Mouse (Mus musculus) CH12.LX (cell line): Measurements from ENCODE around the gene Ywhag. TPM values are rescaled to one million over a fixed set of nuclear protein-coding genes. Genes with fewer than 3 reads are reported as not detected.

Source experiments
- DNase-seq: peaks from one replicate; pipeline ENCODE4 v3.0.0-alpha.2; 2013; ENCODE audit errors: extremely low read depth
- H3K27ac ChIP-seq: 2 replicates; pipeline ENCODE4 v1.5.1; 2012; ENCODE audit warnings: low read depth, mild to moderate bottlenecking, control low read depth, moderate library complexity; ENCODE audit not compliant: insufficient read depth
- H3K27me3 ChIP-seq: replicated peaks from 2 replicates; pipeline ENCODE3; 2012; ENCODE audit warnings: inconsistent platforms
- H3K36me3 ChIP-seq, 2 experiments: replicated peaks in 1 of 2; 2 replicates each; pipeline versions ENCODE3 to v1.6.1; 2012; ENCODE audit warnings: inconsistent platforms in 1 of 2, low read length in 1 of 2, mild to moderate bottlenecking in 1 of 2, mixed read lengths in 1 of 2, moderate library complexity in 1 of 2; ENCODE audit not compliant: control insufficient read depth in 1 of 2, insufficient read depth in 1 of 2
- H3K4me1 ChIP-seq, 2 experiments: 2 replicates each; pipeline ENCODE4 v1.6.1; 2012; ENCODE audit warnings: inconsistent platforms in 1 of 2, moderate library complexity in 1 of 2; ENCODE audit not compliant: insufficient read depth in 2 of 2, control insufficient read depth in 1 of 2
- H3K4me2 ChIP-seq: 2 replicates; pipeline ENCODE4 v1.6.1; 2012; ENCODE audit warnings: low read depth, mild to moderate bottlenecking, control low read depth; ENCODE audit not compliant: poor library complexity, insufficient read depth, severe bottlenecking
- H3K4me3 ChIP-seq, 3 experiments: fragments of 150-350 bp in 1 of 3; sonication (generic) in 1 of 3; replicated peaks in 1 of 3; 2 replicates each; pipeline versions ENCODE3 to v1.5.1; 2011 to 2012; ENCODE audit warnings: low read depth in 2 of 3, low read length in 2 of 3, mild to moderate bottlenecking in 2 of 3, moderate library complexity in 2 of 3, control low read depth in 1 of 3, improper control_type of control experiment in 1 of 3, inconsistent platforms in 1 of 3, mixed read lengths in 1 of 3; ENCODE audit not compliant: poor library complexity in 1 of 3
- H3K79me2 ChIP-seq: replicated peaks from 2 replicates; pipeline ENCODE4 v1.6.1; 2012; ENCODE audit warnings: mild to moderate bottlenecking, moderate library complexity; ENCODE audit not compliant: control insufficient read depth, poor library complexity, insufficient read depth, severe bottlenecking; ENCODE audit errors: extremely low read depth
- H3K9ac ChIP-seq: 2 replicates; pipeline ENCODE4 v1.6.1; 2012; ENCODE audit warnings: low read depth, mild to moderate bottlenecking, control low read depth, moderate library complexity; ENCODE audit not compliant: insufficient read depth
- H3K9me3 ChIP-seq: replicated peaks from 2 replicates; pipeline ENCODE3; 2012; ENCODE audit warnings: low read length, inconsistent platforms, mixed read lengths
- BHLHE40 ChIP-seq: IDR thresholded peaks from 2 replicates; pipeline ENCODE4 v1.6.1; 2011; ENCODE audit warnings: mild to moderate bottlenecking, low read depth, low read length, improper control_type of control experiment
- EP300 ChIP-seq: IDR thresholded peaks from 2 replicates; pipeline ENCODE4 v1.6.1; 2011; ENCODE audit warnings: low read length, improper control_type of control experiment
- GABPA ChIP-seq: IDR thresholded peaks from 2 replicates; pipeline ENCODE4 v1.6.1; 2012; ENCODE audit warnings: low read depth, low read length, improper control_type of control experiment, inconsistent platforms; ENCODE audit not compliant: insufficient replicate concordance
- HCFC1 ChIP-seq: IDR thresholded peaks from 2 replicates; pipeline ENCODE4 v1.6.1; 2012; ENCODE audit warnings: low read depth, mild to moderate bottlenecking, inconsistent platforms, low read length, improper control_type of control experiment
- IRF4 ChIP-seq: IDR thresholded peaks from 2 replicates; pipeline ENCODE4 v1.6.1; 2014; ENCODE audit warnings: low read depth, mild to moderate bottlenecking, inconsistent platforms, low read length, improper control_type of control experiment
- JUND ChIP-seq: conservative IDR thresholded peaks from 2 replicates; pipeline ENCODE4 v1.6.1; 2011; ENCODE audit warnings: low read depth, low read length, improper control_type of control experiment
- MAX ChIP-seq: IDR thresholded peaks from 2 replicates; pipeline ENCODE4 v1.6.1; 2011; ENCODE audit warnings: low read length, improper control_type of control experiment
- MAZ ChIP-seq: IDR thresholded peaks from 2 replicates; pipeline ENCODE4 v1.6.1; 2012; ENCODE audit warnings: low read depth, mild to moderate bottlenecking, inconsistent platforms, low read length, improper control_type of control experiment, moderate library complexity
- MEF2A ChIP-seq: IDR thresholded peaks from 2 replicates; pipeline ENCODE4 v1.6.1; 2014; ENCODE audit warnings: low read depth, mild to moderate bottlenecking, inconsistent platforms, low read length, improper control_type of control experiment, borderline replicate concordance
- MXI1 ChIP-seq: IDR thresholded peaks from 2 replicates; pipeline ENCODE4 v1.6.1; 2011; ENCODE audit warnings: mild to moderate bottlenecking, low read depth, low read length, improper control_type of control experiment
- NRF1 ChIP-seq: IDR thresholded peaks from 2 replicates; pipeline ENCODE4 v1.6.1; 2014; ENCODE audit warnings: low read depth, mild to moderate bottlenecking, inconsistent platforms, low read length, improper control_type of control experiment, moderate library complexity
- PAX5 ChIP-seq: IDR thresholded peaks from 2 replicates; pipeline ENCODE4 v1.6.1; 2012; ENCODE audit warnings: low read length, inconsistent platforms, mixed read lengths
- POLR2A ChIP-seq: IDR thresholded peaks from 2 replicates; pipeline ENCODE4 v1.6.1; 2011; ENCODE audit warnings: low read depth, mild to moderate bottlenecking, improper control_type of control experiment, low read length
- RAD21 ChIP-seq: IDR thresholded peaks from 2 replicates; pipeline ENCODE4 v1.6.1; 2011; ENCODE audit warnings: low read depth, mild to moderate bottlenecking, low read length, improper control_type of control experiment, moderate library complexity
- ZC3H11A ChIP-seq: IDR thresholded peaks from 2 replicates; pipeline ENCODE4 v1.6.1; 2012; ENCODE audit warnings: low read depth, mild to moderate bottlenecking, inconsistent platforms, low read length, improper control_type of control experiment
- ZMIZ1 ChIP-seq: IDR thresholded peaks from 2 replicates; pipeline ENCODE4 v1.6.1; 2012; ENCODE audit warnings: low read depth, mild to moderate bottlenecking, inconsistent platforms, low read length, improper control_type of control experiment
- ZNF384 ChIP-seq: IDR thresholded peaks from 2 replicates; pipeline ENCODE4 v1.6.1; 2012; ENCODE audit warnings: low read depth, low read length, improper control_type of control experiment, inconsistent platforms
- dilution Hi-C: fragments of 300-500 bp; cut with MboI; formaldehyde crosslinking; loops from 2 replicates; pipeline ENCODE4 v1.14.3; 2020; ENCODE audit warnings: low sequenced_read_pairs; ENCODE audit not compliant: extremely low pct_unique_long_range_greater_than_20kb, extremely low pct_ligation_motif_present
- in situ Hi-C: fragments of 300-500 bp; cut with MboI; formaldehyde crosslinking; loops from 3 replicates; pipeline ENCODE4 v1.14.3; 2019; ENCODE audit warnings: low sequenced_read_pairs, low pct_ligation_motif_present, low pct_unique_long_range_greater_than_20kb, mixed read lengths
- polyA plus RNA-seq: library from polyadenylated mRNA; unstranded; fragments of >175 nt; gene quantifications from 2 replicates; pipeline ENCODE4 v1.2.1, GENCODE M21; 2012; ENCODE audit warnings: low read depth; ENCODE audit not compliant: insufficient read length
- total RNA-seq, 2 experiments: library from RNA; depleted of rRNA; stranded (reverse); fragments of 300-350 nt in 1 of 2; fragments of >200 nt in 1 of 2; gene quantifications; 2 replicates each; pipeline ENCODE4 v1.2.3; 2012 to 2014

Gene Ywhag
- total and polyA plus RNA-seq, 3 experiments: 55.3 to 239 (median 77.3) TPM

DNA sequence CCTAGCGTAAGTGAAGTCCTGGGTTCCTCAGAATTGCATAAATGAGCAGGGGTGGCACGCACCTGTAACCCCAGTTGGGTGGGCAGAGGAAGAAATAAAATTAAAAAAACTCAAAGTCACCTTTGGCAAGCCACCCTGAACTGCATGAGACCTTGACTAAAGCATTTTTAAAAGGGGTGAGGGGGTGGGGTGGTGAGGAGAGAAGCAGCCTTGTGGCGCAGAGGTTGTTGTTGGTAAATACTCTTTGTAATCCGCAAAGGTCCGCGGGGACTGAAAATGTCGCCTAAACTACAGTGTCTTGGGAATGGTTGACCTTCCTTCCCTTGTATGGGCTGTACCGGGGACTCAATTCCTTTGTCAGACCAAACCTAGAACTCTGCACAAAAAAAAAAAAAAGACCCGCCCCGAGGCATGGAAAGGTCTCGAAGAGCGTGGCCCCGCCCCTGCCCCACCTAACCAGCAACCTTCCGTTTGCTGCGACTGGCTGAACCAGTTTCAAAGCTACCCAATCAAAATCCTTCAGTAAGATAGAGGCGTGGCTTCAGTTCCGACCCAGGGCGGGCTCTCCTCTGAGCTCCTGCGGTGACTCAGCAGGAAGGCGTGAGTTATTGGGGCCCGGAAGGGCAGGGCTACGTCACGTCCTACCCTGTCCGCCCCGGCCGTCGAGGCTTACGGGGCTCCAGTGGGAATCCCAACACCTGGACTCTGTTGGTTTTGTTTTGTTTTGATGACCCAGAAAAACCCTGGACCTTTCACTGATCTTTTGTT, 23.0 kb upstream of the Ywhag start (continued):
- TF ChIP-seq ZNF384 (peak; percentile 96), PAX5 (no peak), MAZ (no peak), ZC3H11A (no peak), ZMIZ1 (peak; percentile 64; the same call in 1 of the 2 replicates), IRF4 (peak; percentile 25; the same call in 1 of the 2 replicates), POLR2A (peak; percentile 89), GABPA (no peak; the same call in 1 of the 2 replicates), MEF2A (no peak; the same call in 1 of the 2 replicates), JUND (no peak; the same call in 1 of the 2 replicates)

DNA sequence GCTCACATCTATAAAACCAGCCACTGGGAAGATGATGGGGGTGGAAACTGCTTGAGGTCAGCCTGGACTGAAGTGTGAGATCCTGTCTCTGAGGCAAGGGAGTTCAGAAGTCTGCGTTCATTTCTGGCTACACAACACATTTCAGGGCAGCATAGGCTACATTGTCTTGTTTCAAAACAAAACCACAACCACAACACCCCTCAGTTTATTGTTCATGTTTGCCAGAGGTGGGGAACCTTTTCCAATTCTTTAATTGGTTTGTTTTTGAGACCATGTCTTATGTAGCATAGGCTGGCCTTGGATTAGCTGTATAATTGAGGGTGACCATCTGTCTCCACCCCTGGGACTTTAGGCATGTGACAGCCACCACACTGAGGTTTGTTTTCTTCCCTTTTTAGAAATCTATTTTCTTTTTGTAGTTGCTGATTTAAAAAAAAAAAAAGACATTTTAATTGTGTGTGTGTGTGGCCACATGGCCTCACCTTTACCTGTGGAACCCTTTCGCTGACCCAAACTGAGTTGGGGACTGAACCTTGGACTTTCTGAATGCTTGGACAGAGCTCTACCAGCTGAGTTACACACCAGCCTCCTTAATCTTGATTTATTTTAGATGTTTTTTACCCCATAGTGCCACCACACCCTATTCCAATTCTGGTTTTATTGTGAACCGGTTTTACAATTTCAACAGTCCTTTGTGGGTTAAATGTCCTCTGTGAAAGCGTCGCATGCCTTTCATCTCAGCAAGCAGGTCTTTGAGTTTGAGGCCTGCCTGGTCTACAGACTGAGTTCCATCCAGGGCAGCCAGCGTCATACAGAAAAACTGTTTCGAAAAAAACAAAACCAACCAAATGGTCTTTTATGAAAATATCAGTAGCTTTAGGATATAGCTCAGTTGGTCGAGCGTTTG, 22.1 kb upstream of the Ywhag start:
- Histone ChIP-seq H3K4me1 (peaks cover 19 to 40% of the 10 kb centered on the region in 2 experiments), H3K27me3 (no peaks in the 10 kb centered on the region), H3K36me3 (peaks cover 0 to 7% of the 10 kb centered on the region in 2 experiments), H3K79me2 (no peaks in the 10 kb centered on the region), H3K9me3 (no peaks in the 10 kb centered on the region), H3K27ac (peak overlapping the region; percentile 24; the same call in 1 of the 2 replicates), H3K9ac (peak overlapping the region; percentile 65), H3K4me3 (no peak overlapping the region), H3K4me2 (peak overlapping the region; percentile 73; the same call in 1 of the 2 replicates)
- TF ChIP-seq MAX (no peak), MEF2A (no peak), RAD21 (no peak), MXI1 (no peak), PAX5 (no peak), BHLHE40 (0 out of 2 replicates have a peak, but pooled peaks have one; percentile 22), NRF1 (no peak), EP300 (peak; percentile 30; the same call in 1 of the 2 replicates), JUND (no peak), MAZ (no peak), HCFC1 (no peak)
- dilution Hi-C loops (no loop called here), in situ Hi-C loops (no loop called here)
- DNase-seq: no peak
